Mouse (Mus musculus): Measurements from ENCODE around the gene Cog6. TPM values are rescaled to one million over a fixed set of nuclear protein-coding genes. Genes with fewer than 3 reads are reported as not detected.
A peak's percentile ranks its signal among the peaks of the same experiment; 100 is the strongest.

Gene Cog6
- polyA plus RNA-seq, 1 experiment, result 44.0 TPM

DNA sequence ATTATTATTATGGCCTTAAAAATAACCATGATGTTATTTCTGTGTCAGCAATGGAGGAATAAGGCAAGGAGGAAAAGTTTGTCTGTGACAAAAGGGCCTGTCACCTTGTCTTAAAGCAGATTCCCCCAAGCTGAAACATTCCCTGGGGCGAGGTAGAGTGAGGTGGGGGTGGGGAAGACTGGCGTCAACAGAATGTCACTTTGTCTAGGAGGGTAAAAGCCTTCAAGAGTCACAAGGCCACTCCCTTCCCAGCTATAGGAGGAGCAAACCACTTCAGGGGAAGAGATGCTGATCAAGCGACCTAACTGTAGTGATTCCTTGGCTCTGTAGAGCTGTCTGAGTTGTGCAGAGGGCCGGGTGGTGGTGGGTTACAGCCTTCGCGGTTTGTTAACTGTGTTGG lies 14.5 kb upstream of the Cog6 start:
- TF ChIP-seq POLR2A (IDR thresholded peaks at IDR 0.05; ENCODE audit: borderline replicate concordance, extremely low read depth, insufficient read depth, insufficient read length, poor library complexity, severe bottlenecking), result no peak
- TF ChIP-seq CTCF (IDR thresholded peaks at IDR 0.05; ENCODE audit: borderline replicate concordance, extremely low read depth, insufficient read depth, insufficient read length), result no peak
- no peak for DNase-seq (ENCODE audit: low read depth)

DNA sequence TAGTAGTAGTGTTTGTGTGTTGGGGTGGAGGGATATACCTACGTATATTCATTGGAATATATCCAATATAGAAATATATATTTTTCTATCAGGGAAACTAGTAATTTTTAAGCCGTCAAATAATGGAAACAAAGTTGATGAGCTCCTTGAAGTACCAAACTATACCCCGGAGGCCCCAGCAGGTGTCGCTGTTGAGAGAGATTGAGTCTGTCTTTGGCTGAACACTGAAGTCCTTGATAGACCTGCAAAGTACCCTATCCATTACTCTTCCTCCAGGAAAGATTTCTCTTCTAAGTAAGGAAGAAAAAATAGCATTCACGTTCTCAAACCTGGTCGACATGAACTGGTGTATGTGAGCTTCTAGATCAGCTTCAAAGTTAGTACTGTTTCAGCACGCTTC lies 12.0 kb upstream of the Cog6 start:
- DNase-seq (ENCODE audit: low read depth), result peak; percentile 92
- TF ChIP-seq CTCF (IDR thresholded peaks at IDR 0.05; ENCODE audit: borderline replicate concordance, extremely low read depth, insufficient read depth, insufficient read length) (peak; percentile 76; the same call in 1 of the 2 replicates), POLR2A (IDR thresholded peaks at IDR 0.05; ENCODE audit: borderline replicate concordance, extremely low read depth, insufficient read depth, insufficient read length, poor library complexity, severe bottlenecking) (no peak)

DNA sequence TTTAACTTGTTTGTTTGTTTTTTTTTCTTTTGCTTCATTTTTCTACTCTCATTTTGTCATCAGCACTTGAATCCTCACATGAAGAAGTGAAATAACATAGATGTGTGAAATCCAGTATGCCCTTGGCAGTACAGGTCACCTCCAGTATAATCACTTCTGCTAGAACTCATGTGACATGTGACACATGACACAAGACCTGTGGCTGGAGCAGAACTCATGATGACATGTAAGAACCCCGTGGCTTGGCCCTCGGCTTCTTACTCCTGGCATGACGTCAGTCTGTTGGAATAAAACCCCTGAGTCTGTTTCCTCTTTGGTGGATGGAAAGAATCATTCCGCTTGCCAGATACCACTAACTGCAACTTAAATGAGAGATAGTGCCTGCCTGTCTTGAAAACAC lies 10.3 kb upstream of the Cog6 start:
- TF ChIP-seq POLR2A (IDR thresholded peaks at IDR 0.05; ENCODE audit: borderline replicate concordance, extremely low read depth, insufficient read depth, insufficient read length, poor library complexity, severe bottlenecking), result no peak
- TF ChIP-seq CTCF (IDR thresholded peaks at IDR 0.05; ENCODE audit: borderline replicate concordance, extremely low read depth, insufficient read depth, insufficient read length), result no peak
- no peak for DNase-seq (ENCODE audit: low read depth)

DNA sequence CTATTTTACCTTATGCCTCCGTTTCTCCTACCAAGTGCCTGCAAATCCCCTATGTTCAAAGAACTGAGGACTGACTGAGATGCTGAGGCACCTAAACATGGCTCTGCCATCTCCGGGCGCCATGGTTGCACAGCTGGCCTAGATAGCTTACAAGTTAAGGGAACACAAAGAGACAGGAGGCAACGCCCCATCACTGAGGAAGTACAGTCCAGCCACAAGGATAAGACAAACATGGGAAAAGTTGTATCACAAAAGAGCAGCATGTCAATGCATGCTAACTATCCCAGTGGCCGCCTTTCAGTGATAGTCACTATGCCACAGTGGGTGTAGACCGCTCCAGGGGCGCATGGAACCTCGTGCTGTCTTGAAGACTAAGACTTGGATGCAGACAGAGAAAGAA lies 9.6 kb downstream of the Cog6 start:
- no peak for DNase-seq (ENCODE audit: low read depth)

DNA sequence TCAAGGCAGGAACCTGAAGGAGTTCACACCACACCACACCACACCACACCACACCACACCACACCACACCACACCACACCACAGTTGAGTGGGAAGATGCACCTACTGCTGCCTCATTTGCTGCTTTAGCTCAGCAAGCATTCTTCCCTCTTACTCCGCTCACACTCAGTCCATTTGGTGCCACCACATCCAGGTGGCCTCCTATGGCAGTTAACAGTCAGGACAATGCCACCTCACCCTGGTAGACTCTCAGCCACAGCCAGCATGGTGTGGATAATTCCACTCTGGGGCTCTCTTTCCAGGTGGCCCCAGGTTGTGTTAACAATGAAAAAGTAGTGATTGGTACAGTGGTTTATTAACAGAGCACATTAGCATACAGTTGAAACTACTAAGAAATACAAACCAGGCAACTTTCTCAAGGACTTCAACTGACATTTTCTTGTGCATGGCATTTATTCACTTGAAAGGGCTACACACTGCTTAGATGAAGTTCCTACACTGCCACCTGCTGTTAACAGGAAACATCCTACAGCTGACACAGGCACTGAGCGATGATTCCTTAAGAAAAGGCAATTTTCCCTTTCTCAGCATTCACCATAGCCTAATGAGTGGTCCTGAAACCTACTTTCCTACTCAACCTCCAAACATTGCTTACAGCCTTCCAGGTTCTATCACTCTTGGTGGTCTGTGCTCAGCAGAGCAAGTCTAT lies 12.5 kb downstream of the Cog6 start:
- peak; percentile 82 for DNase-seq (ENCODE audit: low read depth)
- TF ChIP-seq CTCF (IDR thresholded peaks at IDR 0.05; ENCODE audit: borderline replicate concordance, extremely low read depth, insufficient read depth, insufficient read length), result peak; percentile 65; the same call in 1 of the 2 replicates
- TF ChIP-seq POLR2A (IDR thresholded peaks at IDR 0.05; ENCODE audit: borderline replicate concordance, extremely low read depth, insufficient read depth, insufficient read length, poor library complexity, severe bottlenecking), result no peak

More for the DNA sequence above, 9.6 kb downstream of the Cog6 start:
- no peak for TF ChIP-seq POLR2A (IDR thresholded peaks at IDR 0.05; ENCODE audit: borderline replicate concordance, extremely low read depth, insufficient read depth, insufficient read length, poor library complexity, severe bottlenecking)
- no peak for TF ChIP-seq CTCF (IDR thresholded peaks at IDR 0.05; ENCODE audit: borderline replicate concordance, extremely low read depth, insufficient read depth, insufficient read length)

DNA sequence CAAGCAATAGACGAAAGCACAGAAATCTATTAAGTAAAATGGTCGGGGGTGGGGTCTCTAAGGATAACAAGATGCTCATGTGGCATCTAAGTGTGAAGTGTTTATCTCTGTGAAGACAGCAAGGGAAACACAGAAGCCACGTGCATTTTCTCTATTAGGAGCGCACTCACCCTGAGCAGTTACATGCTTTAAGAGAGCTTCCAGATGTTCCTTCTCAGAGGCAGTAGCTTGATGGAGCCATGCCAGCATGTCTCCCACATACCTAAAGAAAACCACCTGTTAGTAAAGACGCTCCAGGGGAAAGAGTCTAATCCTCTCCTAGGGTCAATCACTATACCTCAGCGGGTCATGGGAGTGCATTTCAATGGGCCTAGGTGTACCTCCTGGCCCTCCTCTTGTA lies 15.0 kb downstream of the Cog6 start:
- no peak for DNase-seq (ENCODE audit: low read depth)
- no peak for TF ChIP-seq POLR2A (IDR thresholded peaks at IDR 0.05; ENCODE audit: borderline replicate concordance, extremely low read depth, insufficient read depth, insufficient read length, poor library complexity, severe bottlenecking)
- TF ChIP-seq CTCF (IDR thresholded peaks at IDR 0.05; ENCODE audit: borderline replicate concordance, extremely low read depth, insufficient read depth, insufficient read length), result no peak

DNA sequence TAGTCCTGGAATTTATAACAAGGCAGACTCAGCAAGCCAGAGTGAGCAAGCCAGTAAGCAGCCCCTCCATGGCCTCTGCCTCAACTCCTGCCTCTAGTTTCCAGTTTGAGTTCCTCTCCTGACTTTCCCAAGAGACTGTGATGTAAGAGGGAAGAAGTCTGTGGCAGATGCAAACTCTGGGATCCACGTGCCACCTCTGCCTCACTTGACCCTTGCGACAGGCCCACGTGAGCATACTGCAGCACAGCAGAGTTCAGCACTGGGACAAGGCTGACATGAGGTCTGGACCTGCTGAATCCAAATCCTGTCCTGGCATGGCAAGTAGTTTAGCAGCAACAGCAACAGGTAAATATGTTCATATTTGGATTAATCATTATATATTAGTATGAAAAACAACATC lies 17.0 kb downstream of the Cog6 start:
- DNase-seq (ENCODE audit: low read depth), result no peak
- TF ChIP-seq CTCF (IDR thresholded peaks at IDR 0.05; ENCODE audit: borderline replicate concordance, extremely low read depth, insufficient read depth, insufficient read length) (no peak), POLR2A (IDR thresholded peaks at IDR 0.05; ENCODE audit: borderline replicate concordance, extremely low read depth, insufficient read depth, insufficient read length, poor library complexity, severe bottlenecking) (no peak)

DNA sequence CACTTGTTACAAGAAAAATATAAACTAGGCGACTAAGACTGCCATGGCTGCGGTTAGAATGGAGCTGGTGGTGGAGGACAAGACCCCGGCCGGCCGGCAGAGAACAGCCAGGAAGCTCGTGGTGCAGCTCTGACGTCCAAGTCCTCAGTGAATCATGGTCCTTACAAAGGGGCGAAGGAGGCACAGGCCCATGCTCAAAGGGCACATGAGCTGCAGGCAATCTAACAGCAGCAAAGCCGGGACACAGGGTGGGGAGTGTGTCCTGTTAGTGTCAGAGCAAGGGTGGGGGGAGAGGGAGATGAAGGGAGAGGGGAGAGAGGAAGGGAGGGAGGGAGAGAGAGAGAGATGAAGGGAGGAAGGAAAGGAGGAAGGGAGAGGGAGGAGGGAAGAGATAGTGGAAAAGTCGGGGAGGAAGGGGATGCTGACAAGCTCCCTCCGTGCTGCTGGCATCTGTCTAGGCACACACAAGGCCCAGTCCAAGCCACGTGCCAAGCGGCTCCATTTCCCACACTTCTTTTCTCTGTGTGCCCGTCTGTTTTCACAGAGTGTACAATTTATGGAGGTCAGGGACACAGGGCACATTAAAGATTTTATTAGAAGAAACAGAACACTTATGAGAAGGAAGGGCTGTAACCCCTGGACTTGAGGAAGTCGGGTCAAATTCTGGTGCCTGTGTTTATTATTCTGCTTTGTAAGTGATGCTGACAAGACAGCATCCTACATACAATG lies 17.9 kb downstream of the Cog6 start:
- DNase-seq (ENCODE audit: low read depth), result no peak
- no peak for TF ChIP-seq POLR2A (IDR thresholded peaks at IDR 0.05; ENCODE audit: borderline replicate concordance, extremely low read depth, insufficient read depth, insufficient read length, poor library complexity, severe bottlenecking)
- no peak for TF ChIP-seq CTCF (IDR thresholded peaks at IDR 0.05; ENCODE audit: borderline replicate concordance, extremely low read depth, insufficient read depth, insufficient read length)

DNA sequence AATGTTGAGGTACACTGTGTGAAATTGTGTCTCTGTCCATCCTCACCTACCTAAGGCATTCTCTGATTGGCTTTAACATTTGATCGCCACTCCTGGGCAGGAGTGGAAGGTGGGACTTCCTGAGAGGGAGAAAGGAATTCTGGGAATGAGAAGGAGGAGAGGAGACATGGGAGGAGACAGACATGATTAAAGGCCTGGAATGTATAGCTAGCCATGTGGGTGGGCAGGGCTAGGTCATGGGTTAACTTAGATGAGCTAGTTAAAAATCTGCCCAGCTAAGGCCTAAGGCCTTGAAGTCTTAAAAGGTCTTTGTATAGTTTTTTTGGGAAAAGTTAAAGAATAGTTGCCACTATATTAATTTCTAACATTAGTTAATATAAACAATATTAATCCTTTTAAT lies 19.7 kb downstream of the Cog6 start:
- TF ChIP-seq POLR2A (IDR thresholded peaks at IDR 0.05; ENCODE audit: borderline replicate concordance, extremely low read depth, insufficient read depth, insufficient read length, poor library complexity, severe bottlenecking), result no peak
- TF ChIP-seq CTCF (IDR thresholded peaks at IDR 0.05; ENCODE audit: borderline replicate concordance, extremely low read depth, insufficient read depth, insufficient read length), result no peak
- DNase-seq (ENCODE audit: low read depth), result no peak

DNA sequence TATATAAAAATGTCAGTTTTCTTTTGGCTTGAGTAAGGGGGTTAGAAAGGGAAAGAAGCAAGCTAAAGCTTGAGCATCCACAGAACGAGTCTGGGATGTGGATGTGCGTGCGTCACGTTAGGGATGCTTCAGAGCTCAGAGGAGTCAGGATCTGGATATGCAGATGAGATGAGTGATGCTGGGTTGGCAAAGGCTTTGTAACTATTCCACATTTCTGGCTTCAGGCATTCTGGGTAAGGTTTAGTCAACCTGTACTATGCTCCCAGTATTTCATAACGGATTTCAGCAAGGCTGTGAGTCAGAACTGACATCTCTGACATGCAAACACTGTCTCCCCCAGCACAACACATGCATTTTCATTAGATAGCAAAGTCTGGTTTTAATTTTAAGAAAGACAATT lies 20.4 kb downstream of the Cog6 start:
- no peak for DNase-seq (ENCODE audit: low read depth)
- no peak for TF ChIP-seq POLR2A (IDR thresholded peaks at IDR 0.05; ENCODE audit: borderline replicate concordance, extremely low read depth, insufficient read depth, insufficient read length, poor library complexity, severe bottlenecking)
- no peak for TF ChIP-seq CTCF (IDR thresholded peaks at IDR 0.05; ENCODE audit: borderline replicate concordance, extremely low read depth, insufficient read depth, insufficient read length)

DNA sequence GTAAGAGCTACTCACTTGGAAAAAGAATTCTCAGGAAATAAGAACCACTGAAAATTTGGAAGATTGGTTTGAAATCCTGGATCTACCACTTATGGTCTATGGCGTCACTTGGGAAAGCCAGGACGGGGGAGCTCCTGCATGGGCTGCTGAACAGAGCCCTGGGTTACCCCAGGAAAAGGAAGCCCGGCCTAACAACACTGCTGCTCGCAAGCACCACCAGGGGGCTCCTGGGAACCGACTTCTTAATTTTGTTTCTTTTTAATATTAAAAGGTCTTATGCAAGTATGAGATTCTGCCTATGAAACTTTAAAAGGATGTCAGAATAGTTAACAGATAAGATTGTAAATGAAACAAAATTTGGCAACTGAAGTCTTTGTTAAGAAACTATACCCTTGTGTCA lies 22.4 kb downstream of the Cog6 start:
- no peak for DNase-seq (ENCODE audit: low read depth)

DNA sequence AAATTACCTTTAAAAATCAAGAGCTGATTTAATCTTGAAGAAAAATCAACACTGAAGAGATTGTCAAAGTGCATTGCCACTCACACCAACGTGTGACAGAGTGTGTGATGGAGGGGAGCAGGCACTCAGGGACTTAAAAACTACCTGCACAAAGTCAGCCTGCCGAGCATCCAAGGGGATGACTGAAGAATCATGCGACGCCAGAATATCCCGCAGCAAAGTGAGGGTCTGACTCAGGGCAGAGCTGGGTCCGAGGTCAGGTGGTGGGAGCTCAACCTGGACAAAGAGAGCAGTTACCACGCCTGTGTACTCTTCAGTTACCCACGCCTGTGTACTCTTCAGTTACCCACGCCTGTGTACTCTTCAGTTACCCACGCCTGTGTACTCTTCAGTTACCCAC lies 23.7 kb downstream of the Cog6 start:
- TF ChIP-seq POLR2A (IDR thresholded peaks at IDR 0.05; ENCODE audit: borderline replicate concordance, extremely low read depth, insufficient read depth, insufficient read length, poor library complexity, severe bottlenecking), result no peak

More for the DNA sequence above, 22.4 kb downstream of the Cog6 start:
- TF ChIP-seq CTCF (IDR thresholded peaks at IDR 0.05; ENCODE audit: borderline replicate concordance, extremely low read depth, insufficient read depth, insufficient read length) (peak; percentile 48; the same call in 1 of the 2 replicates), POLR2A (IDR thresholded peaks at IDR 0.05; ENCODE audit: borderline replicate concordance, extremely low read depth, insufficient read depth, insufficient read length, poor library complexity, severe bottlenecking) (no peak)

More for the DNA sequence above, 23.7 kb downstream of the Cog6 start:
- no peak for DNase-seq (ENCODE audit: low read depth)
